Mouse (Mus musculus) urinary bladder, postnatal 14 days (tissue): ENCODE data around the gene Gpr142.

Experiments used
- DNase-seq: peaks from one replicate; pipeline ENCODE4 v3.0.0; 2021; ENCODE audit warnings: low spot score

Gene Gpr142

GRCm38 (mm10) chr11:114801906-114802305 lies 3.2 kb downstream of the Gpr142 start:
- no peak for DNase-seq

DNA sequence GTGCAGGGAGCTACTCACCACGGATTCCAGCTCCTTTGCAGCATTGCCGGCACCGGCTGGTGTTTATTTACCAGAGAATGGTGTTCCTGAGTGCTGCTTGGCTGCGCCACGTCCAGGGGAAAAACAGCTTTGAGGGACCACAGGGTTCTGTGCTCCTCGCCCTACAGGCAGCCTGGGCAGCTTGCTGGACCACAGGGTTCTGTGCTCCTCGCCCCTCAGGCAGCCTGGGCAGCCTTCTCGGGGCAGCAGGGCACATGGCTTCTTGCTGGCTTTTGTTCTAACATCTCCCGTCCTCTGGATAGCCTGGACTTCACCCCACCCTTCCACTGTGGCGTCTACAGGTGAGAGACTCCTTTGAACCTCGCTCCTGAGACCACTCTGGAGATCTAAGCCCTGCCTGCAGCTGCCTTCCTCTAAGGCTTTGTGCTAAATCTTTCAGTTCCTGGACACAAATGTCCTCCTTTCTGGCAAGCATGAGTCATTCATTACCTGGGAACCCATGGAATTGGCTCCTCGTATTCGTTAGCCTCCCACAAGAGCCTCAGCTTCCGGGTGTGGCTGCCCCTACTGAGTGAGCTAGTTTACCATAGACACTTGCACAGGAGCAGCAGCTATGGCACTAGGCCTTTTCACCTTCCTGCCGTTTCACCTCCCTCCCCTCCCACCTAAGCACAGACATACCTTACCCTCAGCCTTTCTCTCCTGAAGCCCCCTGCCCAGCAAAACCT lies 4.0 kb downstream of the Gpr142 start:
- no peak for DNase-seq

GRCm38 (mm10) chr11:114803990-114804389 lies 5.3 kb downstream of the Gpr142 start:
- DNase-seq, result no peak

GRCm38 (mm10) chr11:114807025-114807424 lies 8.3 kb downstream of the Gpr142 start:
- DNase-seq, result no peak

DNA sequence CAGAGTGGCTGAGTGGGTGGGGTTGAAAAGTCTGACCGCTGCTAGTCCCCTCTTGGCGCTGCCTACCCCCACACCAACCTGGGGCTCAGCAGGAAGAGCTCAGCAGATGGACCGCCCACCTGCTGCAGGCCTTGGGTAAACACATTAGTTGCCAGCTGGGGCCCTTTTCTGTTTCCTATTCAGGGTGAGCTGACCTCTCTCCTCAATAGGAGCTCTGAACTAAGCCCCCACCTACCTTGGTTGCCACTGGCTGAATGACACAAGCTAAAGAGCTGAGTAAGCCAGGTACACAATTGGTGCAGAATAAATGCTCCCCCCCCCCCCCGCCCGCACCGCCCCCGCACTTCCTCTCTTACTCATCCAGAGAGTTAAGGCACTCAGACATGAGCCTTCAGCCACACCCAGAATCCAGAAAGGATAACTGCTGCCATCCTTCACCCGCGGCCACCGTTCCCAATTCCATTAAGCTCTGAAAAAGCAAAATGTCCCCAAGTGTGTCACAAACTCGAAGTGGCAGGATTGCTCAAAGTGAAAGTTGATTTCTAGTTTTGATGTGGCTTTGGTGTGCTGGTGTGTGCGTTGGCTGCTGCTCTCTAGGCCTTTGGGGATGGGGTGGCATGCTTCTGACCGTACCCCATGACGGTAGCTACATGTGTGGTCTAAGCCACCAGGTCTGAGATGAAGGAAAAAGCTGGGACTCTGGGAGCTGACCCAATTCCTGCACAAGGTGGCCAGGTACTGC lies 9.1 kb downstream of the Gpr142 start:
- no peak for DNase-seq

- DNase-seq, result no peak
Measured at GRCm38 (mm10) chr11:114809371-114809770, 10.6 kb downstream of the Gpr142 start.

DNA sequence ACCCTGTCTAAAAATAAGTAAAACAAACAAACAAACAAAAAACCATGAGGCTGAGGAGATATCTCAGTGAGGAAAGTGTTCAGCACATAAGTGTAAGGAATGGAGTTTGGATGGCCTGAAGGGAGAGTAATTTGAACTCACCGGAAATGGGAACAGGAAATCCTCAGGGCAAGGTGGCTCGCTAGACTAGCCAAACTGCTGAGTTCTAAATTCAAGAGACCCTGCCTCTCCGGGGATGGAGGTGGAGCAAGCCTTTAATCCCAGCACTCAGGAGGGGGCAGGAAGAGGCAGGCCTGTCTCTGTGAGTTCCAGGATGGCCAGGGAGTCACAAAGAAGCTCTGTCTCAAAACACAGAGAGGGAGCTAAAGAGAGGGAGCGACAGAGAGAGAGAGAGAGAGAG lies 11.6 kb downstream of the Gpr142 start:
- DNase-seq, result no peak

DNA sequence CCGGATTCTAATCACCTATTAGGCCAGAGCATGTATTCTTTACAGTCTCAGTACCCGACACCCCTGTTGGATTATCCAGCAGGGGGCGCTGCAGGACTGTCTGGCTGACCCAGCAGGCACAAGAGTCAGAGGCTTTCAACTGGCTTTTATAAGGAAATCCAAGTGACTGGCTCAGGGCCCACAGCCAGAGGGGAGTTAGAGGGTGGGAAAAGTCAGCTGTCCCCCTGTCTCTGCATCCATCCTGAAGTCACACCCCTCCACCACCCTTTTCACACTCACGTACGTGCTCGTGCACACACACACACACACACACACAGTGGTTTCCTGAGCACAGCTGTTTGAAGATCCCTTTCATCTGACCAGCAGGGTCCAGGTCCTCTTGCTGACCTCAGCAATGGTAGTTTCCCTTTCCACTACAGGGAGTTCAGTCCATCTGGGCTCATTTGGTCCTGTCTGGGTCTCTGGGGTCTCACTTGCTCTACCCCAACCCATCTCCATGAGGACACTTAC lies 14.1 kb downstream of the Gpr142 start:
- DNase-seq, result peak; percentile 94

DNA sequence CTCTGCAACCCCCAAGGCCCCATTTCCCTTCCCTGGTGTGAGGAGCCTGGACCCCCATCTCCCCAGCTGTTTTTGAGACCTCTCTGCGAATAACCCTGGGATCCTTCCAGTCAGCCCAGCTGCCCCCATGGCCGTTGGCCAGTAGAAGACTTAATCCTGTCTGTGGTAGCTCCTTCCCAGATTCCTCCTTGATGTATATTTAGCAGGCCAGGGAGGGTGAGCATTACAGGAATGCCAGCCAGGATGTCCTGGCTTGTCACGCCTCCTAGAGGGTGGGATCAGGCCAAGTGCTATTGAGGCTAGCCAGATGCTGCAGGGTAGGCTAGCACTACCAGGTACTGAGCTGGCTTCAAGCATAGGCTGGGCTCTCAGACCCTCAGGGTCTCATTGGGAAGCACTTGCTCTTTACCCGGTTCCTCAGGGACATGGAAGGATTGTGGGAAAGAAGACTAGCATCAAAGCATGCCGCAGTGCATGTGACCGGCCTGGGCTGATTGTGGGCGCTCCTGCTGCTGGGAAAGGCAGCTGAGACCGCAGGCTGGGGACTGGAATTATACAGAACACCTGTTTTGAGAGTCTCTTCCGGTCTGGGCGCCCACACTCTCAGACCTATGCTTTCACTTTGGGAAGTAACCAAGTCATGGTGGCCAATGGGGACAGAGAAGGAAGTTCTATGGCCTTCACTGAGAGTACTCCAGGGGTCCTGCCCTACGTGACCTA lies 16.3 kb downstream of the Gpr142 start:
- no peak for DNase-seq

GRCm38 (mm10) chr11:114816934-114817333 lies 18.2 kb downstream of the Gpr142 start:
- DNase-seq, result no peak

DNA sequence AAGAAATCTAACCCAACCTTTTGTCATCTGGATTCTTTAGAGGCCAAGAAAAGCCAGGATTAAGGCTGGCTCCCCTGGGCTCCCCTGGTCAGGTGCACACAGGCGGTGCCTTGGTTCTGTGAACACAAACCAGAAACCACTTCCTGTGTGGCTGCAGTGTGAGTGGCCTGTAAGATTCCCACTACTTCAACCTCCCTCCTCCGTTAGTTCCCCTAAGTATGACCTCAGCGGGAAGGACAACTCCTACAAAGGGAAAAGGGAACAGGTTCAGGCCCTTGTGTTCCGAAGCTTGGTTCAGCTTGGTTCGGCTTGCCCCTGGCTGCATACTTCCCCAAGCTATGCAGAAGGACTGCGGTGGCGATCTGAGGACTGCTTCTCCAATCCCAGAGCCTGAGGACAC lies 19.5 kb downstream of the Gpr142 start:
- DNase-seq, result no peak

- no peak for DNase-seq
Measured at GRCm38 (mm10) chr11:114819110-114819509, 20.4 kb downstream of the Gpr142 start.

DNA sequence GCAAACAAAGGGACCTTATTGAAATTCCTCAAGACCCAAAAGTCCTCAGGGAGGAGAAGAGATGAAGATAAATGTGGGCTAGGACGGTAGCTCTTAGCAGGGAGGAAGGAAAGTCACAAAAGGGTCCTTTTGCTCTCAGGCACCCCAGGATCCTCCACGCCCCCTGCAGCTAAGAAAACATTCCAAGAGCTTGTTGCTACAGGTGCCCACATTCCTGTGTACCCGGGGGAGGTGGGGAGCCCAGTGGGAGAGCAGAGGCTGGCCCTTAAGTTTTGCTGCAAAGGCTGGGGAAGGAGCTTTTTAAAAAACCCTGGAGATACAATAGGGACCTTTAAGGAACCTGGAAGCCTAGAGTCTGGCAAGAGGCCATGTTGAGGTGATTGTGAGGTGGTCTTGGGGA lies 21.7 kb downstream of the Gpr142 start:
- DNase-seq, result no peak

DNA sequence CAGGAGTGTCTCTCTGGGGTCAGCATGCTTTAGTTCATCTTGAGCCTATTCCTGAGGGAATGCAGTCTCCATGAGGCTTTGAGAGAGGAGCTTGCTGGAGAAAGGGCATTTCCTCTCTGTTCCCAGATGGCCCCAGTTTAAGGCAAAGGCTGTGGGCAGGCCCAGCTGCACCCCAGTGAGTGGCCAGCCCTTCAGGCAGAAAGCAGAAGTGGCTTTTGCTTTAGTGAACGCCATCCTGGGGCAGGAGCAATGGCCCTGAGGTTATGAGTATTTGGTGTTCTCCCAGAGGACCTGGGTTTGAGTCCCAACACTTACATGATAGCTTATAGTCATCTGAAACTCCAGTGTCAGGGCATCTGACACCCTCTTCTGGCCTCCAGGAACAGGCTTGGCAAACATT lies 22.6 kb downstream of the Gpr142 start:
- no peak for DNase-seq

- DNase-seq, result peak; percentile 42
Measured at GRCm38 (mm10) chr11:114822727-114823126, 24.0 kb downstream of the Gpr142 start.

GRCm38 (mm10) chr11:114823199-114823725 lies 24.5 kb downstream of the Gpr142 start:
- no peak for DNase-seq

DNA sequence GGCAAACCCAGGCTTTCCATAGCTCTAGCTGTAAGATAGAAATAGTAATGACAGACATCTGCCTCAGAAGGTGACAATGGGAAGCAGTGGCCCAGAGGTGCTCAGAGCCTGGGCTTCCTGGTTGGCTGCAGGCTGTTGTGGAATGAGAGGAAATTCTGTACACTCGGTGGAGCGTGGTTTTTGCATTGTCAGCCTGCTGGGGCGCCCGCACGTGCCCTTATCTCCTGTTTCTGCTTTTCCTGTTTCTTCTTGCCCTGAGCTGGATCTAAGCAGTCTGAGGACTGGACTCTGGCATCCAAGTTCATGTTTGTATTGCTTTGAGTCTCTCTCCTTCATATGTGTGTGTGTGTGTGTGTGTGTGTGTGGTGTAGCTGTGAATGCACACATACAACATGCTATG lies 28.0 kb downstream of the Gpr142 start:
- peak; percentile 39 for DNase-seq

GRCm38 (mm10) chr11:114829499-114830432 lies 31.0 kb downstream of the Gpr142 start:
- peak; percentile 81 for DNase-seq

- no peak for DNase-seq
Measured at GRCm38 (mm10) chr11:114830433-114830773, 31.7 kb downstream of the Gpr142 start.

DNA sequence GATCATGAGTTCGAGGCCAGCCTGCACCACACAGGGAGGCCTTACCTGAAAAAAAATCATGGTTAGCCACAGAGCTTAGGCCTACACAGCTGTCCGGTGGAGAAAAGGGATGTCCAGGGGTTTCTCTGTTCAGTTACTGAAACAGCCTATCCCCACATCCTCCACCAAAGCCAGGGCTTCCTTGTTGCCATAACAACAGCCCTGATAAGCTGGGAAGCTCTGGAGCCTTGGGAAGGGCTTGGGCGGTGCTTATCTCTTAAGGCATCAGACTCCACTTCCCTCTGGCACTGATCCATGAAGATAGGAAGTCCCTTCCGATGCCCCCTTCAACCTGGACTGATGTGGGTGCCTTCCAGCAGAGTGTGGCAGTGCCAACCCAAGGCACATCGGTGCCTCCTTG lies 34.4 kb downstream of the Gpr142 start:
- DNase-seq, result no peak

GRCm38 (mm10) chr11:114843818-114844463 lies 45.2 kb downstream of the Gpr142 start:
- DNase-seq, result no peak
